Mouse (Mus musculus): Measurements from ENCODE around the gene Trappc3.

Gene Trappc3

GRCm38 (mm10) chr4:126277906-126278564 lies 15.9 kb downstream of the Trappc3 start:
- DNase-seq (ENCODE audit: low read depth in 2 of 2, low spot score in 2 of 2): no peak

GRCm38 (mm10) chr4:126278565-126278915 lies 16.4 kb downstream of the Trappc3 start:
- DNase-seq (ENCODE audit: low read depth in 2 of 2, low spot score in 2 of 2): no peak

- no peak for DNase-seq (ENCODE audit: low read depth in 2 of 2, low spot score in 2 of 2)
Measured at GRCm38 (mm10) chr4:126278961-126279360, 16.8 kb downstream of the Trappc3 start.

- no peak for DNase-seq (ENCODE audit: low read depth in 2 of 2, low spot score in 2 of 2)
Measured at GRCm38 (mm10) chr4:126281706-126282105, 19.6 kb downstream of the Trappc3 start.

- DNase-seq (ENCODE audit: low read depth in 2 of 2, low spot score in 2 of 2): no peak
Measured at GRCm38 (mm10) chr4:126283582-126283981, 21.5 kb downstream of the Trappc3 start.

- DNase-seq (ENCODE audit: low read depth in 2 of 2, low spot score in 2 of 2): no peak
Measured at GRCm38 (mm10) chr4:126286492-126286891, 24.4 kb downstream of the Trappc3 start, which contains the start of gene Col8a2. Gene Col8a2, plus strand, starts transcription at chr4:126286793.

GRCm38 (mm10) chr4:126287302-126287995 lies 25.3 kb downstream of the Trappc3 start:
- no peak for DNase-seq (ENCODE audit: low read depth in 2 of 2, low spot score in 2 of 2)

GRCm38 (mm10) chr4:126288085-126288666 lies 26.1 kb downstream of the Trappc3 start:
- no peak for DNase-seq (ENCODE audit: low read depth in 2 of 2, low spot score in 2 of 2)

- no peak for DNase-seq (ENCODE audit: low read depth in 2 of 2, low spot score in 2 of 2)
Measured at GRCm38 (mm10) chr4:126290314-126290713, 28.2 kb downstream of the Trappc3 start.

- DNase-seq (ENCODE audit: low read depth in 2 of 2, low spot score in 2 of 2): no peak
Measured at GRCm38 (mm10) chr4:126291196-126291595, 29.1 kb downstream of the Trappc3 start.

- no peak for DNase-seq (ENCODE audit: low read depth in 2 of 2, low spot score in 2 of 2)
Measured at GRCm38 (mm10) chr4:126295152-126295551, 33.0 kb downstream of the Trappc3 start.

- no peak for DNase-seq (ENCODE audit: low read depth in 2 of 2, low spot score in 2 of 2)
Measured at GRCm38 (mm10) chr4:126295937-126296336, 33.8 kb downstream of the Trappc3 start.

- no peak for DNase-seq (ENCODE audit: low read depth in 2 of 2, low spot score in 2 of 2)
Measured at GRCm38 (mm10) chr4:126296617-126297101, 34.5 kb downstream of the Trappc3 start.

- no peak for DNase-seq (ENCODE audit: low read depth in 2 of 2, low spot score in 2 of 2)
Measured at GRCm38 (mm10) chr4:126300916-126301583, 38.9 kb downstream of the Trappc3 start.

GRCm38 (mm10) chr4:126301584-126302309 lies 39.6 kb downstream of the Trappc3 start:
- no peak for DNase-seq (ENCODE audit: low read depth in 2 of 2, low spot score in 2 of 2)

GRCm38 (mm10) chr4:126303877-126304276 lies 41.8 kb downstream of the Trappc3 start:
- no peak for DNase-seq (ENCODE audit: low read depth in 2 of 2, low spot score in 2 of 2)

GRCm38 (mm10) chr4:126305428-126305827 lies 43.3 kb downstream of the Trappc3 start:
- DNase-seq (ENCODE audit: low read depth in 2 of 2, low spot score in 2 of 2): no peak

GRCm38 (mm10) chr4:126306058-126306457 lies 43.9 kb downstream of the Trappc3 start:
- no peak for DNase-seq (ENCODE audit: low read depth in 2 of 2, low spot score in 2 of 2)

GRCm38 (mm10) chr4:126306827-126307226 lies 44.7 kb downstream of the Trappc3 start:
- no peak for DNase-seq (ENCODE audit: low read depth in 2 of 2, low spot score in 2 of 2)

GRCm38 (mm10) chr4:126309211-126309921 lies 47.2 kb downstream of the Trappc3 start:
- peak in 1 of 2 experiments; percentile 12 for DNase-seq (ENCODE audit: low read depth in 2 of 2, low spot score in 2 of 2)
